Mouse (Mus musculus) lung, embryonic 14.5 days (tissue): Measurements from ENCODE around the gene Bnipl. TPM values are rescaled to one million over a fixed set of nuclear protein-coding genes. Genes with fewer than 3 reads are reported as not detected.
A peak's percentile ranks its signal among the peaks of the same experiment; 100 is the strongest.

Experiments used
- ATAC-seq: fragments of 200-750 bp; cut with Nextera tagmentation; 2 replicates; pipeline ENCODE4 v1.8.0; 2017; ENCODE audit warnings: mild to moderate bottlenecking, moderate TSS enrichment, moderate library complexity; ENCODE audit not compliant: insufficient read depth
- DNase-seq: peaks from one replicate; pipeline ENCODE4 v3.0.0-alpha.2; 2015
- H3K27ac ChIP-seq: fragments of 300-500 bp; sonication (generic); 2 replicates; pipeline ENCODE4 v1.5.1; 2014; ENCODE audit warnings: low read depth, mild to moderate bottlenecking, moderate library complexity
- H3K27me3 ChIP-seq: fragments of 300-500 bp; sonication (generic); 2 replicates; pipeline ENCODE4 v1.6.1; 2014; ENCODE audit warnings: low read length, control low read depth; ENCODE audit not compliant: insufficient read depth
- H3K36me3 ChIP-seq: fragments of 300-500 bp; sonication (generic); 2 replicates; pipeline ENCODE4 v1.6.1; 2014; ENCODE audit warnings: control low read depth; ENCODE audit not compliant: insufficient read depth
- H3K4me1 ChIP-seq: fragments of 300-500 bp; sonication (generic); 2 replicates; pipeline ENCODE4 v1.6.1; 2014; ENCODE audit warnings: antibody characterized with exemption, control low read depth; ENCODE audit not compliant: insufficient read depth
- H3K4me2 ChIP-seq: fragments of 300-500 bp; sonication (generic); 2 replicates; pipeline ENCODE4 v1.6.1; 2014; ENCODE audit warnings: mild to moderate bottlenecking
- H3K4me3 ChIP-seq: fragments of 300-500 bp; sonication (generic); 2 replicates; pipeline ENCODE4 v1.5.1; 2014; ENCODE audit warnings: low read depth, low read length
- H3K9ac ChIP-seq: fragments of 300-500 bp; sonication (generic); 2 replicates; pipeline ENCODE4 v1.6.1; 2014
- H3K9me3 ChIP-seq: fragments of 300-500 bp; sonication (generic); 2 replicates; pipeline ENCODE4 v1.6.1; 2016; ENCODE audit warnings: low read depth, low read length, control low read depth
- CTCF ChIP-seq: IDR thresholded peaks from 2 replicates; pipeline ENCODE4 v1.5.1; 2016; ENCODE audit warnings: antibody characterized with exemption, low read depth
- WGBS: fragments of 180-500 bp; shearing (Covaris S2); extraction: QIAGEN DNeasy Blood & Tissue Kit; methylation state at CpG from one replicate; pipeline ENCODE4 v1.1.7; 2014; 5-methylcytosine and 5-hydroxymethylcytosine counted together
- polyA plus RNA-seq: library from polyadenylated mRNA; unstranded; fragments of >200 nt; fragmentation: Nextera tagmentation; extraction: Ambion mirVana; gene quantifications from 2 replicates; pipeline ENCODE4 v1.2.1, GENCODE M21; 2014

The Bnipl gene
- polyA plus RNA-seq, 1 experiment from 2014 or later: 5.0 TPM

DNA sequence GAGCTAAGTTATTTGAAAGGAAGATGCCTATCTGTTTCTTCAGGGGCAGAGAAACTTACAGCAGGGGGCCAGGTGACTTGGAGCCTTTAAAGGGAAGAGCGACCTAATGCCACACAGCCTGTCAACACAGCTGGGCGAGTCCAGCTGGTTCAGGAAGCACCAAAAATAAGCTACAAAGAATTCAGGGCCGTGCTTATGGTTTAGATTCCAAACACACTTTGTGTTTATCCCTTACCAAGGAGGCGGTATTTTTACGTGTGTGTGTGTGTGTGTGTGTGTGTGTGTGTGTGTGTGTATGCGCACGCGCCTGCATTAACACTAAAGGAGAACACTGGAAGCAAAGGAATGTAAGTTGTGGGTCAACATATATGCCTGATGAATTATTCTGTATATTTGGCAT, 29.8 kb upstream of the Bnipl start:
- H3K9me3 ChIP-seq: no peaks in the 10 kb centered on the region
- ATAC-seq (no peak), DNase-seq (peak; percentile 70)
- peak overlapping the region; percentile 75 for H3K4me2 ChIP-seq
- H3K4me3 ChIP-seq: peak overlapping the region; percentile 59
- WGBS: 9% methylated on average over 8 of the region's 8 CpGs
- peak overlapping the region; percentile 69 for H3K9ac ChIP-seq
- no peak for TF ChIP-seq CTCF
- H3K27me3 ChIP-seq: no peaks in the 10 kb centered on the region
- H3K36me3 ChIP-seq: 0 out of 2 replicates have a peak, but pooled peaks cover 6% of the 10 kb centered on the region
- peak overlapping the region; percentile 98 for H3K27ac ChIP-seq
- H3K4me1 ChIP-seq: peaks cover 5% of the 10 kb centered on the region; the same call in 1 of the 2 replicates

DNA sequence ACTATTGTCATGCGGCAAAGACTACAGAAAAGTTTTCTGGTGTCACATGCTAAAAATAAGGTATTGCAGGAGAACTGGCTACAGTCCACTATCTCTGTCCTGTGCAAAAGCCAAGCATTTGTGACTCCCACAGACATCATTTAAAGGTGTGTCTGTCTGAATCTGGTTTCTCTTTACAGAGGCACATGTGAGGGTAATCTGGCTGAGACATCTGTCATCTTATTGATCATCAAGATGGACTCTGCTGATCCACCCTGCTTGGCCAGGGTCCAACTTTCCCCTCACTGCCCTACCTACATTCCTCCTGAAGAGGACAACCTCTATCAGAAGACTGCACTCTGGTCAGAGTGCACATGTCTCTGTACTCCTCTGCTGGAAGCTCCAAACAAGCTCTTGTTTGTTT, 26.2 kb upstream of the Bnipl start:
- WGBS: 89% methylated on average over 1 of the region's 1 CpGs
- Histone ChIP-seq H3K27me3 (no peaks in the 10 kb centered on the region), H3K4me3 (no peak overlapping the region), H3K27ac (no peak overlapping the region), H3K9ac (no peak overlapping the region), H3K36me3 (0 out of 2 replicates have a peak, but pooled peaks cover 6% of the 10 kb centered on the region), H3K9me3 (no peaks in the 10 kb centered on the region), H3K4me1 (0 out of 2 replicates have a peak, but pooled peaks cover 3% of the 10 kb centered on the region), H3K4me2 (no peak overlapping the region)
- no peak for TF ChIP-seq CTCF
- DNase-seq: no peak
- no peak for ATAC-seq

DNA sequence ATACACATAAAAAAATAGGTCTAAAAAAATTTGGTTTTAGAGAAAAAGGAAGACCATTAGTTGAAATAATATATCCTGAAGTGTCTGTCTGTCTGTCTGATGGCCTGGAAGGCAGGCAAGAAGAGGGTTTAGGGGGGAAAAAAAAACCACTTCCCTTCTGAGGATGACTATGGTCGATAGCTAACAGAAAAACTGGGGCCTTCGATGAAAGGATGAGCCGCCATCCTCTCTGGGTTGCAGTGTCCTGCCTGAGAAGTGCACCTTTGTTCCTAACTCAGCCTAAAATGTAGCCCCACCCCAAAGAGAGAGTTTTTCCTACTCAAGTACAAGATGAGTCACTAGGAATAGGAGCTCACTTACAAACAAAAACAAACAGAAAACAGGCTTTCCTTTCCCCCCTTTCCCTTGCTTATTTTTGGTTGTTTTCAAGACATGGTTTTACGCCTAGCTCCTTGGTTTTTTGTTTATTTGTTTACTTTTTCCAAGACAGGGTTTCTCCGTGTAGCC, 25.5 kb upstream of the Bnipl start:
- Histone ChIP-seq H3K9me3 (no peaks in the 10 kb centered on the region), H3K4me3 (no peak overlapping the region), H3K9ac (no peak overlapping the region), H3K27ac (no peak overlapping the region), H3K36me3 (0 out of 2 replicates have a peak, but pooled peaks cover 6% of the 10 kb centered on the region), H3K4me1 (0 out of 2 replicates have a peak, but pooled peaks cover 3% of the 10 kb centered on the region), H3K27me3 (no peaks in the 10 kb centered on the region), H3K4me2 (no peak overlapping the region)
- no peak for ATAC-seq
- no peak for TF ChIP-seq CTCF
- 71% methylated on average over 5 of the region's 5 CpGs for WGBS
- no peak for DNase-seq

GRCm38 (mm10) chr3:95275161-95275560, 24.2 kb upstream of the Bnipl start:
- H3K27ac ChIP-seq: no peak overlapping the region
- H3K4me2 ChIP-seq: no peak overlapping the region
- H3K9me3 ChIP-seq: no peaks in the 10 kb centered on the region
- H3K4me1 ChIP-seq: no peaks in the 10 kb centered on the region
- 66% methylated on average over 6 of the region's 6 CpGs for WGBS
- no peak overlapping the region for H3K4me3 ChIP-seq
- no peaks in the 10 kb centered on the region for H3K27me3 ChIP-seq
- DNase-seq (no peak), ATAC-seq (no peak)
- no peak overlapping the region for H3K9ac ChIP-seq
- no peak for TF ChIP-seq CTCF
- 0 out of 2 replicates have a peak, but pooled peaks cover 6% of the 10 kb centered on the region for H3K36me3 ChIP-seq

GRCm38 (mm10) chr3:95274453-95274852, 23.5 kb upstream of the Bnipl start:
- peaks cover 6% of the 10 kb centered on the region; the same call in 1 of the 2 replicates for H3K36me3 ChIP-seq
- H3K9me3 ChIP-seq: no peaks in the 10 kb centered on the region
- no peak overlapping the region for H3K27ac ChIP-seq
- H3K9ac ChIP-seq: no peak overlapping the region
- DNase-seq (no peak), ATAC-seq (no peak)
- no peak overlapping the region for H3K4me2 ChIP-seq
- whole genome bisulfite sequencing: 96% methylated on average over 4 of the region's 4 CpGs
- H3K27me3 ChIP-seq: no peaks in the 10 kb centered on the region
- no peak overlapping the region for H3K4me3 ChIP-seq
- TF ChIP-seq CTCF: no peak
- no peaks in the 10 kb centered on the region for H3K4me1 ChIP-seq

- no peak for TF ChIP-seq CTCF
- WGBS: 89% methylated on average over 5 of the region's 5 CpGs
Measured at GRCm38 (mm10) chr3:95273471-95273870, 22.5 kb upstream of the Bnipl start.

GRCm38 (mm10) chr3:95270766-95271364, 19.9 kb upstream of the Bnipl start:
- H3K36me3 ChIP-seq: peaks cover 22% of the 10 kb centered on the region
- H3K4me2 ChIP-seq: no peak overlapping the region
- no peaks in the 10 kb centered on the region for H3K27me3 ChIP-seq
- 82% methylated on average over 12 of the region's 12 CpGs for WGBS
- no peak overlapping the region for H3K9ac ChIP-seq
- no peak for TF ChIP-seq CTCF
- H3K4me3 ChIP-seq: no peak overlapping the region
- DNase-seq (no peak), ATAC-seq (no peak)
- no peaks in the 10 kb centered on the region for H3K4me1 ChIP-seq
- no peaks in the 10 kb centered on the region for H3K9me3 ChIP-seq
- H3K27ac ChIP-seq: no peak overlapping the region

More at GRCm38 (mm10) chr3:95273471-95273870, 22.5 kb upstream of the Bnipl start:
- Histone ChIP-seq H3K4me1 (no peaks in the 10 kb centered on the region), H3K9ac (no peak overlapping the region), H3K4me3 (no peak overlapping the region), H3K4me2 (no peak overlapping the region), H3K27me3 (no peaks in the 10 kb centered on the region), H3K27ac (no peak overlapping the region), H3K36me3 (peaks cover 14% of the 10 kb centered on the region), H3K9me3 (no peaks in the 10 kb centered on the region)
- no peak for DNase-seq
- 0 out of 2 replicates have a peak, but pooled peaks have one; percentile 10 for ATAC-seq
